Mouse (Mus musculus): ENCODE data around the gene Rmnd1. TPM values are rescaled to one million over a fixed set of nuclear protein-coding genes. Genes with fewer than 3 reads are reported as not detected.

The Rmnd1 gene
- total RNA-seq, 2 experiments from 2014 or later: 46.8 to 49.4 TPM

GRCm38 (mm10) chr10:4355882-4356451 lies 76.2 kb downstream of the Rmnd1 start:
- DNase-seq (ENCODE audit: low spot score in 2 of 2): no peak

- DNase-seq (ENCODE audit: low spot score in 2 of 2): no peak
Measured at GRCm38 (mm10) chr10:4354371-4355260, 77.6 kb downstream of the Rmnd1 start.

Other genes with a start within 250 kb of the Rmnd1 start
- gene Akap12, start 166.0 kb downstream of the Rmnd1 start, total RNA-seq (2021): 10 to 100 TPM; 58.7 to 74.8 TPM
- 10 to 100 TPM; 11.1 to 13.4 TPM for gene Zbtb2, start 44.3 kb downstream of the Rmnd1 start, total RNA-seq (2021)
- gene Armt1, start 79 bp upstream of the Rmnd1 start, total RNA-seq (2021): 10 to 100 TPM; 20.0 to 21.6 TPM
- 1 to 10 TPM in 1 of 2 experiments, under 1 TPM in 1; 0.79 to 2.0 TPM for gene Ccdc170, start 50.1 kb upstream of the Rmnd1 start, total RNA-seq (2021)
- gene Esr1, start 179.2 kb upstream of the Rmnd1 start, total RNA-seq (2021): 10 to 100 TPM in 1 of 2 experiments, 1 to 10 TPM in 1; 9.5 to 11.0 TPM

All from adrenal gland, postnatal 4 days (tissue).